Mouse (Mus musculus): ENCODE measurements at regions not wholly inside any gene's neighbourhood (a gene's known extent, or its start where the extent isn't known, plus 50 kb on each side); places are given as distances from the start of the nearest gene placed in this dataset.

DNA sequence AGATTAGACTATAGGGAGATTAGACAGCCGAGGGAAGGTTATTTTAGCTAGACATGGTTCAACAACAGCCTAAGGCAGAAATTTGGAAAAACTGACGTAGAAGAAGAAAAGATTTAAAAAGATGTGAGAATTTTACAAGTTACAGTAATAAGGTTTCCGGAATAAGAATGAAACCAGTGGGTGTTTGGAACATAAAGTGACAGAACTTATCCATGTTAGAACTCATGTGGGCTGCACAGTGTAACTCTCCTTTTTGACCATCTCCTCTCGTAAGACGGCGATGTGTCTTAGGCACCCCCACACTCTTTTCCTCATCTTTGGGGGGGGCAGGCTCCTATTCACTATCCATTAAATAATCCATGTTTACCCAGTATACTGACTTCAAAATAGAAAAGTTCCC lies 96.2 kb upstream of the Slc25a13 start:
- TF ChIP-seq CTCF (conservative IDR thresholded peaks at IDR 0.05; ENCODE audit: low read length) (no peak), NANOG (IDR thresholded peaks at IDR 0.05; ENCODE audit: borderline replicate concordance, low read length) (no peak), POU5F1 (IDR thresholded peaks at IDR 0.05; ENCODE audit: borderline replicate concordance, low read length) (no peak)
